Comparison of ENCODE assay signal across 11 mouse cellular contexts in genomic region chr9:13466351-13466750, GRCm38 (mm10). TPM values are rescaled to one million over a fixed set of nuclear protein-coding genes. Genes with fewer than 3 reads are reported as not detected.
DNase-seq lines count a peak whose midpoint lies in the region; ATAC-seq and TF ChIP-seq lines count a peak whose summit lies in the region.
"Had no signal": no experiment of that assay in that cellular context is flagged by ENCODE, and none has a peak within 500 bp of the region (broad histone marks: within the 10 kb centered on the region; RNA-seq: fewer than 3 reads in every experiment).

No protein-coding gene starts in this region.

- H3K27ac ChIP-seq in kidney, embryonic 15.5 days: peak overlapping the region; percentile 15; the same call in 1 of the 2 replicates
- peak overlapping the region; percentile 88 for H3K27ac ChIP-seq in bone marrow, adult 2 months (ENCODE audit: control insufficient read depth, insufficient read depth, low read depth, low read length, poor library complexity)
- no peak overlapping the region for H3K27ac ChIP-seq in liver, embryonic 14.5 days

- 0 out of 2 replicates have a peak, but pooled peaks have one; percentile 25 for TF ChIP-seq POLR2A in bone marrow, adult 2 months (IDR thresholded peaks at IDR 0.05; ENCODE audit: borderline replicate concordance, control insufficient read depth, low read depth, low read length)

- H3K9ac ChIP-seq in kidney, embryonic 15.5 days: no peak overlapping the region
- H3K9ac ChIP-seq in liver, embryonic 14.5 days (replicated peaks): no peak overlapping the region
- H3K9ac ChIP-seq: lung, embryonic 14.5 days had no signal

- TF ChIP-seq CTCF in bone marrow, adult 2 months (IDR thresholded peaks at IDR 0.05; ENCODE audit: control insufficient read depth, insufficient read depth, low read length): no peak
- no peak for TF ChIP-seq CTCF in liver, embryonic 14.5 days (IDR thresholded peaks at IDR 0.05; ENCODE audit: low read depth)

- H3K4me2 ChIP-seq in kidney, embryonic 15.5 days: no peak overlapping the region
- H3K4me2 ChIP-seq in liver, embryonic 14.5 days (ENCODE audit: low read depth): peak overlapping the region; percentile 28
- H3K4me2 ChIP-seq: lung, embryonic 14.5 days had no signal

- no peaks in the 10 kb centered on the region for H3K36me3 ChIP-seq in kidney, embryonic 15.5 days
- H3K36me3 ChIP-seq in liver, embryonic 14.5 days (replicated peaks; ENCODE audit: control insufficient read depth, insufficient read depth, low read depth): no peaks in the 10 kb centered on the region
- H3K36me3 ChIP-seq in splenic B cell, adult 2 months (ENCODE audit: control insufficient read depth, insufficient read depth, low read length, poor library complexity, severe bottlenecking): no peaks in the 10 kb centered on the region

- no peak for DNase-seq in kidney, postnatal 14 days
- DNase-seq in liver, embryonic 14.5 days (ENCODE audit: low read depth in 3 of 3, low spot score in 3 of 3): no peak
- peak; percentile 80 for DNase-seq in splenic B cell, adult 2 months (ENCODE audit: low read depth, low spot score)
- no peak for DNase-seq in frontal cortex, postnatal 36 days (ENCODE audit: low spot score in 2 of 2)
- no peak for DNase-seq in left cerebral cortex, adult 9 months (ENCODE audit: low spot score in 2 of 2)
- no peak for DNase-seq in urinary bladder, adult 18-20 months (ENCODE audit: low spot score in 2 of 2)
- DNase-seq: lung, embryonic 14.5 days had no signal

- peaks cover 37% of the 10 kb centered on the region for H3K4me1 ChIP-seq in kidney, embryonic 15.5 days
- H3K4me1 ChIP-seq in bone marrow, adult 2 months (ENCODE audit: control insufficient read depth, insufficient read depth, low read length): peaks cover 9% of the 10 kb centered on the region
- peaks cover 0 to 9% of the 10 kb centered on the region in 2 experiments; a peak in 2 of 4 replicates for H3K4me1 ChIP-seq in liver, embryonic 14.5 days (replicated peaks; ENCODE audit: control insufficient read depth in 2 of 2, insufficient read depth in 2 of 2, low read length in 1 of 2)

- no peaks in the 10 kb centered on the region for H3K9me3 ChIP-seq in kidney, embryonic 15.5 days (replicated peaks)
- no peaks in the 10 kb centered on the region for H3K9me3 ChIP-seq in liver, embryonic 14.5 days (ENCODE audit: control insufficient read depth, low read length)

- ATAC-seq in kidney, embryonic 15.5 days (replicated peaks; ENCODE audit: low FRiP score): no peak
- ATAC-seq in liver, embryonic 14.5 days (ENCODE audit: insufficient read depth): no peak

- no peak overlapping the region for H3K4me3 ChIP-seq in kidney, embryonic 15.5 days (replicated peaks)
- no peak overlapping the region for H3K4me3 ChIP-seq in bone marrow, adult 2 months (replicated peaks; ENCODE audit: control insufficient read depth, low read depth, low read length)
- H3K4me3 ChIP-seq in liver, embryonic 14.5 days (ENCODE audit: insufficient read depth in 1 of 2, low read depth in 2 of 2, low read length in 2 of 2): no peak overlapping the region
- H3K4me3 ChIP-seq: erythroblast, embryonic 14.5 days had no signal

- WGBS in kidney, embryonic 15.5 days: 82% methylated on average over 4 of the region's 4 CpGs
- 18% methylated on average over 4 of the region's 4 CpGs for WGBS in bone marrow, adult 2 months
- WGBS in liver, embryonic 14.5 days (ENCODE audit: insufficient replicate concordance): 25% methylated on average over 4 of the region's 4 CpGs

- TF ChIP-seq EP300 in liver, embryonic 14.5 days (IDR thresholded peaks at IDR 0.05; ENCODE audit: low read depth): no peak

- H3K27me3 ChIP-seq in kidney, embryonic 15.5 days: no peaks in the 10 kb centered on the region
- no peaks in the 10 kb centered on the region for H3K27me3 ChIP-seq in liver, embryonic 14.5 days (ENCODE audit: control insufficient read depth, insufficient read depth, low read length)
- no peaks in the 10 kb centered on the region for H3K27me3 ChIP-seq in splenic B cell, adult 2 months (ENCODE audit: control insufficient read depth, insufficient read depth, low read length, poor library complexity, severe bottlenecking)

RNA-seq across cellular contexts. Expression of gene Gm17571, which starts 19.8 kb away (rescaled TPM):
- polyA plus RNA-seq in kidney, embryonic 15.5 days (2015; fragmentation: Nextera tagmentation; extraction: Ambion mirVana): not detected in 2 replicates
- polyA plus RNA-seq in bone marrow, adult 2 months (2011; ENCODE audit: insufficient read depth, insufficient read length, low replicate concordance, missing spikeins): not detected in 2 replicates
- not detected in 2 replicates for polyA plus RNA-seq in liver, embryonic 14.5 days (2012; rRNA removed)
- polyA plus RNA-seq in liver, embryonic 14.5 days (2014; fragmentation: Nextera tagmentation; extraction: Ambion mirVana): not detected in 2 replicates
- polyA plus RNA-seq: brain, embryonic 14.5 days; erythroblast, embryonic 14.5 days; lung, embryonic 14.5 days had no signal
